Mouse (Mus musculus): ENCODE data around the gene Camk2n2. TPM values are rescaled to one million over a fixed set of nuclear protein-coding genes. Genes with fewer than 3 reads are reported as not detected.

The Camk2n2 gene
- polyA plus RNA-seq, 2 experiments, result 0.19 to 0.38 TPM

DNA sequence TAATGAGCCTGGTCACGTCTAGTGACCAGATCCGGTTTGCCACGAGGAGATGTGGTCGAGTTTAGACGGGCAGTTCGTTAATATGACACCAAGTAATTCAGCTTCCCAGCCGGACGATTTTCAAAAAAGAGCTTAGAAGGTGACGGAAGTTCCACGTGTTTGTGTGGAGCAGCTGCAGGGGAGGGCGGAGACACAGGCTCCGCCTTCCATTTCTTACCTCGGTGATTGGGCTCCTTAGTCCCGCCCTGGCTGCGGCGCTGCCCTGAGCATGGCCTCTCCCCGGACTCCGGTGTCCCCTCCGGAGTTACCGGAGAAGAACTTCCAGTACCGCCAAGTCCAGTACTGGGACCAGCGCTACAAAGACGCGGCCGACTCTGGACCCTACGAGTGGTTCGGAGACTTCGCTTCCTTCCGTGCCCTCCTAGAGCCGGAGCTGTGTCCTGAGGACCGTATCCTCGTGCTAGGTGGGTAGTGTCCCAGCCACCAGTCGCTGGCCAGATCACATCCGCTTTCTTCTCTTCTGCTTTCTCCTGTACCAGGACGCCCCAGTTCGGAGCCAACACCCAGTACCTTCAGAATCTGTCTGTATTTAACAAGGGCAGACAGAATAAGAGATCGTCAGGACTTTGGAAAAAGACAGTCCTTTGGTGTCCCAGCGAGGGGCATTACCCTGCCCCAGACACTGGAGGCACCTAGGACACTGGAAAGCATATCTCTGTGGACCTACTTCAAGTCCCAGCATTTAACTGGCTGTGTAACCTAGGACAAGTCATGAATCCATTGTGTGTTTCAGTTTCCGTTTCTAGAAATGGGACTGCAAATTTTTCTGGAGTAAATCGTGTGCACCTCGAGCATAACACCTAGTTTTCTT, 9.5 kb downstream of the Camk2n2 start, which contains the start of the genes Eef1akmt4, Gm49333 and Alg3:
TSS of gene Eef1akmt4 (plus strand) at position 237 of the 871 bp plus-strand sequence.
TSS of gene Gm49333 (plus strand) at position 254 of the 871 bp plus-strand sequence.
TSS of gene Alg3 (minus strand) at position 379 of the 871 bp plus-strand sequence.
- H3K27me3 ChIP-seq (ENCODE audit: control insufficient read depth, insufficient read depth, low read length), result no peaks in the 10 kb centered on the region
- peak; percentile 86 to 88 (median 87) for DNase-seq (ENCODE audit: low read depth in 3 of 3, low spot score in 3 of 3)
- no peak for TF ChIP-seq CTCF (IDR thresholded peaks at IDR 0.05; ENCODE audit: low read depth)
- no peak for TF ChIP-seq EP300 (IDR thresholded peaks at IDR 0.05; ENCODE audit: low read depth)
- peak within 1 kb of the TSS; percentile 74 to 93 for H3K4me3 ChIP-seq (ENCODE audit: insufficient read depth in 1 of 2, low read depth in 2 of 2, low read length in 2 of 2)
- H3K9me3 ChIP-seq (ENCODE audit: control insufficient read depth, low read length), result no peaks in the 10 kb centered on the region
- H3K4me2 ChIP-seq (ENCODE audit: low read depth), result peak within 1 kb of the TSS; percentile 95
- WGBS (ENCODE audit: insufficient replicate concordance), result 1% methylated on average over 41 of the region's 41 CpGs
- ATAC-seq (ENCODE audit: insufficient read depth), result peak; percentile 96
- H3K27ac ChIP-seq, result peak within 1 kb of the TSS; percentile 59
- peaks cover 9 to 12% of the 10 kb centered on the region in 2 experiments; a peak in 3 of 4 replicates for H3K4me1 ChIP-seq (replicated peaks; ENCODE audit: control insufficient read depth in 2 of 2, insufficient read depth in 2 of 2, low read length in 1 of 2)
- no peaks in the 10 kb centered on the region; the same call in 1 of the 2 replicates for H3K36me3 ChIP-seq (replicated peaks; ENCODE audit: control insufficient read depth, insufficient read depth, low read depth)
- peak within 1 kb of the TSS; percentile 91 for H3K9ac ChIP-seq (replicated peaks)

DNA sequence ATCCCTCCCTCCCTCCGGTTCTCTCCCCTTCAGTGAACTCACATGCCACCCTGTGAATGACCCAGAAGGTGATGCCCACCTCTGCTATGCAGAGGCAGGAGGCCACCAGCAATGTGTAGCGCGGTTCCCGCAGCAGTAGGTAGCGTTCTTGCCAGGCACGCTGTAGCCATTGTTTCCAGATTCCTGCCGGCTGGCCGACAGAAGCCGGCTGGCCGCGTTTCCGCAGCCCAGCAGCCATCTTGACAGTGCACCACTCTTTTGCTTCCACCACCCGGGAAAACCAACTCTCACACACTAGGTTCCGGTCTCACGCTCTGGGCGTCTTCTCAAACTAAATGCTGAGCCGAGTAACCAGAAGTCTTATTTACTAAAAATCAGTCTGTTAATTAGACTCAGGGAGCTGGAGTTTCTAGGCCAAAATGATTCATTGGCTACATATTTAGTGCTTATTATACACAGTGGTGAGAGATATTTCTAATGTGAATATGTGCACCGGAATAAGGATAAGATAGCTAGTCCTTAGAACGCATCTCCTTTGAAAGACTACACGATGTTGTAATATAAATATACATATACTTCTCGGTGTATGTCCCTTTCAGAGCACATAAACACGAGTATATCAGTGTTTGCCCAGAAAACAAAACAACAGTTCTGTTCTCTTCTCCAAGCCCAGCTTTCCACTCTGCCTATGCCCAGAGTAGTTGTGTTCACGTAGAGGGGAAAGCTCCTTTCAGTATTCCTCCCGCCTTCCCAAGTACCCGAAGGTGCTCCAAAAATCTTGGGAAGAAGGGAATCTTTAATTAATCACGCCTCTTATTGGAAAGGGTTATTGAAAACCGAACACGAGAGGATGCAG, 10.4 kb downstream of the Camk2n2 start:
- TF ChIP-seq EP300 (IDR thresholded peaks at IDR 0.05; ENCODE audit: low read depth) (no peak), CTCF (IDR thresholded peaks at IDR 0.05; ENCODE audit: low read depth) (no peak)
- Histone ChIP-seq H3K27me3 (ENCODE audit: control insufficient read depth, insufficient read depth, low read length) (no peaks in the 10 kb centered on the region), H3K4me1 (replicated peaks; ENCODE audit: control insufficient read depth in 2 of 2, insufficient read depth in 2 of 2, low read length in 1 of 2) (peaks cover 9 to 12% of the 10 kb centered on the region in 2 experiments; a peak in 3 of 4 replicates), H3K27ac (peak overlapping the region; percentile 59), H3K9me3 (ENCODE audit: control insufficient read depth, low read length) (no peaks in the 10 kb centered on the region), H3K9ac (replicated peaks) (peak overlapping the region; percentile 91), H3K4me3 (ENCODE audit: insufficient read depth in 1 of 2, low read depth in 2 of 2, low read length in 2 of 2) (peak overlapping the region; percentile 73 to 93), H3K36me3 (replicated peaks; ENCODE audit: control insufficient read depth, insufficient read depth, low read depth) (peaks cover 5% of the 10 kb centered on the region), H3K4me2 (ENCODE audit: low read depth) (peak overlapping the region; percentile 95)
- under 1% methylated on average over 28 of the region's 28 CpGs for WGBS (ENCODE audit: insufficient replicate concordance)
- DNase-seq (ENCODE audit: low read depth in 3 of 3, low spot score in 3 of 3) (peak; percentile 70 to 76 (median 70)), ATAC-seq (ENCODE audit: insufficient read depth) (peak; percentile 63)

DNA sequence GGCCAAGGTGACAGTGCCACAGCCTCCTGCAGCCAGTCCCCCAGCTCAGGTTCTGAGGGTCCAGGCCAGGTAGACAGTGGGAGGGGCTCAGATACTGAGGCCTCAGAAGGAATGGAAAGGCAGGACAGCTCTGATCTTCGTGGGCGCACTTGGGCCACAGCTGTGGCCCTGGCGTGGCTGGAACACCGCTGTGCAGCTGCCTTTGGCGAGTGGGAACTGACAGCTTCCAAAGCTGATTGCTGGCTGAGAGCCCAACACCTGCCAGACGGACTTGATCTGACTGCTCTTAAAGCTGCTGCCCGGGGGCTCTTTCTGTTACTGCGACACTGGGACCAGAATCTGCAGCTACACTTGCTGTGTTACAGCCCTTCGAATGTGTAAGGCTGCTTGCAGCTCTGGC, 16.4 kb downstream of the Camk2n2 start:
- DNase-seq (ENCODE audit: low read depth in 3 of 3, low spot score in 3 of 3), result no peak
- Histone ChIP-seq H3K36me3 (replicated peaks; ENCODE audit: control insufficient read depth, insufficient read depth, low read depth) (peaks cover 5% of the 10 kb centered on the region), H3K4me2 (ENCODE audit: low read depth) (no peak overlapping the region), H3K27me3 (ENCODE audit: control insufficient read depth, insufficient read depth, low read length) (no peaks in the 10 kb centered on the region), H3K4me1 (replicated peaks; ENCODE audit: control insufficient read depth in 2 of 2, insufficient read depth in 2 of 2, low read length in 1 of 2) (peaks cover 2 to 3% of the 10 kb centered on the region in 2 experiments; a peak in 3 of 4 replicates), H3K27ac (no peak overlapping the region), H3K9me3 (ENCODE audit: control insufficient read depth, low read length) (no peaks in the 10 kb centered on the region), H3K4me3 (ENCODE audit: insufficient read depth in 1 of 2, low read depth in 2 of 2, low read length in 2 of 2) (no peak overlapping the region), H3K9ac (replicated peaks) (no peak overlapping the region)
- no peak for ATAC-seq (ENCODE audit: insufficient read depth)
- TF ChIP-seq CTCF (IDR thresholded peaks at IDR 0.05; ENCODE audit: low read depth) (no peak), EP300 (IDR thresholded peaks at IDR 0.05; ENCODE audit: low read depth) (no peak)
- WGBS (ENCODE audit: insufficient replicate concordance), result 76% methylated on average over 9 of the region's 9 CpGs

DNA sequence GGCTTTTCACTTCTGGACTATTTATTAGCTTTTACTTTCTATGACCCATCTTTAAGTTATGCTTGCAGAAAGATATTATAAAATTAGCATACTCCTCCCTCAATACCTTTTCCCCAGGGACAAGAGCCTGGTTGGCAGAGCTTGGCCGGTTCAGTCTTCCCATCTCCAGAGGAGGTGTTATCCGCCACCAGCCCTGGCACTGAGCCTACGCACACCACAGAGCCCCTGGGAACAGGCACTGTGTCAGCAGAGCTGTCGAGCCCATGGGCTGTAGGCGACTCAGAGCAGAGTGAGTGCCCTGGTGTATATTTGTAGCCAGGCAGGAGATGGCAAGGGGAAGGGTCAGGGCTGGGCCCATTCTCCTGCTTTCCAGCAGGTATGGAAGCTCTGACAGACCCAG, 20.6 kb downstream of the Camk2n2 start:
- Histone ChIP-seq H3K9ac (replicated peaks) (no peak overlapping the region), H3K27me3 (ENCODE audit: control insufficient read depth, insufficient read depth, low read length) (no peaks in the 10 kb centered on the region), H3K4me1 (replicated peaks; ENCODE audit: control insufficient read depth in 2 of 2, insufficient read depth in 2 of 2, low read length in 1 of 2) (peaks cover 7 to 9% of the 10 kb centered on the region in 2 experiments), H3K4me3 (ENCODE audit: insufficient read depth in 1 of 2, low read depth in 2 of 2, low read length in 2 of 2) (no peak overlapping the region), H3K9me3 (ENCODE audit: control insufficient read depth, low read length) (no peaks in the 10 kb centered on the region), H3K4me2 (ENCODE audit: low read depth) (no peak overlapping the region), H3K27ac (no peak overlapping the region), H3K36me3 (replicated peaks; ENCODE audit: control insufficient read depth, insufficient read depth, low read depth) (no peaks in the 10 kb centered on the region; the same call in none of the 2 replicates)
- WGBS (ENCODE audit: insufficient replicate concordance), result 67% methylated on average over 5 of the region's 5 CpGs
- TF ChIP-seq CTCF (IDR thresholded peaks at IDR 0.05; ENCODE audit: low read depth), result no peak
- TF ChIP-seq EP300 (IDR thresholded peaks at IDR 0.05; ENCODE audit: low read depth), result no peak
- ATAC-seq (ENCODE audit: insufficient read depth), result no peak
- no peak for DNase-seq (ENCODE audit: low read depth in 3 of 3, low spot score in 3 of 3)

Measured in liver, embryonic 14.5 days (tissue).